Mouse (Mus musculus): ENCODE data around the gene Mybphl. TPM values are rescaled to one million over a fixed set of nuclear protein-coding genes. Genes with fewer than 3 reads are reported as not detected.

The Mybphl gene
- total RNA-seq (2014; rRNA removed; ENCODE audit: low replicate concordance) (49.3 and 60.6 TPM in 2 replicates), polyA plus RNA-seq (2015; fragmentation: Nextera tagmentation; extraction: Ambion mirVana) (90.0 and 123 TPM in 2 replicates)

DNA sequence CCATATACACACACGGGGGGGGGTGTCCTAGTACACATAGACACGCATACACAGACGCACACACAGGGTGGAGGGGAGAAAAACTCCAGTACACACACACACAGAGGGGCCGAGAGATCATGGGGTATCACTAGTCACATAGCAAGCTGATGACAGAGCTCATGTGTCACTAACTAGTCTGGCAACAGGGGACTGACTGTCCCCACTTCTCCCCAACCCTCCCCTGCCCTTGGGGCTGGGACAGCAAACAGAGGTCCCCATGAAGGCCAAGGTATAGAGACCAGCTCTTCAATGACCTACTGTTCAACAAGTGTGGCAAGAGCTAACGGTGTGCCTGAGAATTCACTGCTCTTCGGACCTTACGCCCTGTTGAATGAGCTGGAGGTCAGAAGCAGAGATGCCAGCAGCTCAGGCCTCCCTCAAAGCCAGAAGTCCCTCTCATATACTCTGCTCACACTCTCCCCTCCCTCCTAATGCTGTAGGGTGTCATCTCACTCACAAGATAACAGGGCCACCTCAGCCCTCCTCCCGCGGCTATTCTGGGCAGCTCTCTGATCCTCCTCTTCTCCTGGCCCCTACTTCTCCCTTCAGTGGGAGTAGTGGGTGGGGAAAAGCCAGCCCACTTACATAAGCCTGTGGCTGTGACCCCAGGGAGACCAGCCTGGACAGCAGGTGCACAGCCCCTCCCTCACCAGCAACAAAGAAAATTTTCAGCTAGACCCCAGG, at the start of gene Mybphl:
Gene Mybphl (plus strand): TSS at position 642 of the 726 bp plus-strand sequence.
- ATAC-seq (ENCODE audit: insufficient read depth, low read depth) (peak; percentile 63), DNase-seq (ENCODE audit: low spot score) (peak; percentile 74)
- Histone ChIP-seq H3K4me3 (ENCODE audit: low read depth, low read length) (peak within 1 kb of the TSS; percentile 5; the same call in 1 of the 2 replicates), H3K9ac (replicated peaks; ENCODE audit: low read depth, low read length) (no peak within 1 kb of the TSS), H3K27me3 (ENCODE audit: control insufficient read depth, insufficient read depth, low read length) (no peaks in the 10 kb centered on the region), H3K4me1 (ENCODE audit: control insufficient read depth, insufficient read depth) (peaks cover 15% of the 10 kb centered on the region; the same call in 1 of the 2 replicates), H3K36me3 (replicated peaks; ENCODE audit: control insufficient read depth, insufficient read depth, low read length) (no peaks in the 10 kb centered on the region), H3K9me3 (replicated peaks; ENCODE audit: control insufficient read depth, low read length) (no peaks in the 10 kb centered on the region), H3K4me2 (ENCODE audit: low read depth, low read length) (no peak within 1 kb of the TSS), H3K27ac (ENCODE audit: low read depth) (peak within 1 kb of the TSS; percentile 60)
- no peak for TF ChIP-seq EP300 (IDR thresholded peaks at IDR 0.05; ENCODE audit: low read depth)
- TF ChIP-seq CTCF (IDR thresholded peaks at IDR 0.05; ENCODE audit: low read depth), result no peak
- WGBS, result 31% methylated on average over 9 of the region's 9 CpGs

DNA sequence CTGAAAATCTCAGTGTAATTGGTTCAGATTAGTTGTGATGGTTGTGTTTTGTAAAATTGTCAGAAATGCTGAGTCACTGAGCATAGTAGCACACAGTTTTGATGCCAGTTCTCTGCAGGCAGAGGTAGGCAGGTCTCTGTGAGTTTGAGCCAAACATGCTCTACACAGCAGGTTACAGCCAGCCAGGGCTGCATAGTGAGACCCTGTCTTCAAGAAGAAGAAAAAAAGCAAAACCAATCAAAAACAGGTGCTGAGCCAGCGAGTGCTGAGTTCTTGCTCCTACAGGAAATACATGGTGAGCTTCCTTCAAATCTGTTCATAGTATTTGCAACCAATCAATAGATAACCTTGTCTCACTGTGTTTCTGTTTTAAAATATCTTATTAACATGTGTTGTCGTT, 46.2 kb upstream of the Mybphl start:
- no peak overlapping the region for H3K4me2 ChIP-seq (ENCODE audit: low read depth, low read length)
- no peak overlapping the region for H3K4me3 ChIP-seq (ENCODE audit: low read depth, low read length)
- 58% methylated on average over 2 of the region's 2 CpGs for WGBS
- peaks cover 12% of the 10 kb centered on the region for H3K4me1 ChIP-seq (ENCODE audit: control insufficient read depth, insufficient read depth)
- no peaks in the 10 kb centered on the region for H3K27me3 ChIP-seq (ENCODE audit: control insufficient read depth, insufficient read depth, low read length)
- ATAC-seq (ENCODE audit: insufficient read depth, low read depth) (no peak), DNase-seq (ENCODE audit: low spot score) (no peak)
- no peaks in the 10 kb centered on the region for H3K36me3 ChIP-seq (replicated peaks; ENCODE audit: control insufficient read depth, insufficient read depth, low read length)
- H3K9ac ChIP-seq (replicated peaks; ENCODE audit: low read depth, low read length), result no peak overlapping the region
- H3K9me3 ChIP-seq (replicated peaks; ENCODE audit: control insufficient read depth, low read length), result no peaks in the 10 kb centered on the region
- H3K27ac ChIP-seq (ENCODE audit: low read depth), result no peak overlapping the region
- no peak for TF ChIP-seq CTCF (IDR thresholded peaks at IDR 0.05; ENCODE audit: low read depth)

DNA sequence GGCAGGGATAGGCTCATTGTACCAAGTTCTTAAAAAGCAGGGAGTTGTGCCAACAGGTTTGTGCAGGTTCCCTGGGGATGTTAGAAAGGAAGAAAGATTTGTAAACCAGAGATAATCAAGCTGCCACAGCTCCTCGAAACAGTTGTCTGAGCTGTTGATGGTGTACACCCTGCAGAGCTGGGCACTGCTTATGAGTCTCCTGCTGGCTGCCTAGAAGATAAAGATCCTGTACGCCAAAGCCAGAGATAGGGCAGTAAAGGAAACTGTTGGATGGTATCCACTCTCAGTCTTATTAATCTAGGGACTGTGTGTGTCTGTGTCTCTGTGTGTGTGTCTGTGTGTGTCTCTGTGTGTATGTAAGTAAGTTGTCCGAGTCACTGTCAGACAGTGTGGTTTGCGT, 43.0 kb upstream of the Mybphl start:
- Histone ChIP-seq H3K9ac (replicated peaks; ENCODE audit: low read depth, low read length) (no peak overlapping the region), H3K9me3 (replicated peaks; ENCODE audit: control insufficient read depth, low read length) (no peaks in the 10 kb centered on the region), H3K4me1 (ENCODE audit: control insufficient read depth, insufficient read depth) (peaks cover 6% of the 10 kb centered on the region), H3K36me3 (replicated peaks; ENCODE audit: control insufficient read depth, insufficient read depth, low read length) (peaks cover 11% of the 10 kb centered on the region; the same call in 1 of the 2 replicates), H3K27me3 (ENCODE audit: control insufficient read depth, insufficient read depth, low read length) (no peaks in the 10 kb centered on the region), H3K4me2 (ENCODE audit: low read depth, low read length) (no peak overlapping the region), H3K4me3 (ENCODE audit: low read depth, low read length) (no peak overlapping the region), H3K27ac (ENCODE audit: low read depth) (no peak overlapping the region)
- ATAC-seq (ENCODE audit: insufficient read depth, low read depth), result no peak
- DNase-seq (ENCODE audit: low spot score), result no peak
- TF ChIP-seq EP300 (IDR thresholded peaks at IDR 0.05; ENCODE audit: low read depth) (no peak), CTCF (IDR thresholded peaks at IDR 0.05; ENCODE audit: low read depth) (no peak)
- WGBS, result 55% methylated on average over 4 of the region's 4 CpGs

DNA sequence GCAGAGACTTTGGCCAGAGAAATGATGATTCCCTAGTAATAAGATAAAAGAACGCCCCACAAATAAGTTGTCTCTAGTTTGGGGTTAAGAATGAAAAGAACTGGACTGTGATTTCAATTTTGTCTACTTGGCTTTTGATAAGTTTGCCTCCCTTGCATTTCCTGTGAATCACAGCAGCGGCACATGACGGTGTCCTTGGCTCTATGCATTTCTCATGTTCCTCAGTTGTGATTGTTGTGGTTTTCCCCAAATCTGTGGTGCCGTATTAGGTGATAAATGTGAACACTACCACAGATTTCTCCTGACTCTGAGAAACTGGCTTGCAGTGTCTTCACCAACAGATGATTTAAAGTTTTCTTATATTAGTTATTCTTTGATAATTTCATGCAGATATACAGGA, 42.6 kb upstream of the Mybphl start:
- Histone ChIP-seq H3K27ac (ENCODE audit: low read depth) (no peak overlapping the region), H3K36me3 (replicated peaks; ENCODE audit: control insufficient read depth, insufficient read depth, low read length) (peaks cover 11% of the 10 kb centered on the region; the same call in 1 of the 2 replicates), H3K9me3 (replicated peaks; ENCODE audit: control insufficient read depth, low read length) (no peaks in the 10 kb centered on the region), H3K27me3 (ENCODE audit: control insufficient read depth, insufficient read depth, low read length) (no peaks in the 10 kb centered on the region), H3K4me2 (ENCODE audit: low read depth, low read length) (no peak overlapping the region), H3K9ac (replicated peaks; ENCODE audit: low read depth, low read length) (no peak overlapping the region), H3K4me3 (ENCODE audit: low read depth, low read length) (no peak overlapping the region), H3K4me1 (ENCODE audit: control insufficient read depth, insufficient read depth) (peaks cover 6% of the 10 kb centered on the region)
- TF ChIP-seq CTCF (IDR thresholded peaks at IDR 0.05; ENCODE audit: low read depth) (no peak), EP300 (IDR thresholded peaks at IDR 0.05; ENCODE audit: low read depth) (no peak)
- ATAC-seq (ENCODE audit: insufficient read depth, low read depth) (no peak), DNase-seq (ENCODE audit: low spot score) (no peak)
- 72% methylated on average over 4 of the region's 4 CpGs for WGBS

DNA sequence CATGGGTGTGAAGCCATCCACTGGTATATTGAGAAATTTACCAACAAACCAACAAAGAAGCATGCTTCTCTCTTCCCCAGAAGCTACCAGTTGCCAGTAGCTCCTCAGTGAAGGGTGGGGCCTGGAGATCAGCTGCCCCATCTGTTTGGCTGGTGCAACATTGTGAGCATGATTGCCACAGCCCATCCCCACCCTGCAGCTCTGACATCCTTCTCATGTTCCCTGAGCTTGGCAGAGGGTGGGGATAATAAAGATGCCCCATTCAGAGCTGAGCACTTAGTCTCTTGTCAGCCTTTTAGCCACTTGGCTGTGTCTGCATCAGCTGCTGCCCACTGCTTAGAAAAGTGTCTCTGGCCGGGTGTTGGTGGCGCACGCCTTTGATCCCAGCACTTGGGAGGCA, 41.7 kb upstream of the Mybphl start:
- peaks cover 11% of the 10 kb centered on the region; the same call in 1 of the 2 replicates for H3K36me3 ChIP-seq (replicated peaks; ENCODE audit: control insufficient read depth, insufficient read depth, low read length)
- no peaks in the 10 kb centered on the region for H3K27me3 ChIP-seq (ENCODE audit: control insufficient read depth, insufficient read depth, low read length)
- no peaks in the 10 kb centered on the region for H3K9me3 ChIP-seq (replicated peaks; ENCODE audit: control insufficient read depth, low read length)
- peaks cover 6% of the 10 kb centered on the region for H3K4me1 ChIP-seq (ENCODE audit: control insufficient read depth, insufficient read depth)
- no peak overlapping the region for H3K4me3 ChIP-seq (ENCODE audit: low read depth, low read length)
- no peak overlapping the region for H3K27ac ChIP-seq (ENCODE audit: low read depth)
- H3K9ac ChIP-seq (replicated peaks; ENCODE audit: low read depth, low read length), result no peak overlapping the region
- no peak for ATAC-seq (ENCODE audit: insufficient read depth, low read depth)
- 90% methylated on average over 3 of the region's 3 CpGs for WGBS
- no peak for DNase-seq (ENCODE audit: low spot score)
- no peak overlapping the region for H3K4me2 ChIP-seq (ENCODE audit: low read depth, low read length)
- TF ChIP-seq EP300 (IDR thresholded peaks at IDR 0.05; ENCODE audit: low read depth), result no peak
- no peak for TF ChIP-seq CTCF (IDR thresholded peaks at IDR 0.05; ENCODE audit: low read depth)
